Mouse (Mus musculus) limb, embryonic 13.5 days (tissue): ENCODE results near the gene Rhoj. TPM values are rescaled to one million over a fixed set of nuclear protein-coding genes. Genes with fewer than 3 reads are reported as not detected.
A peak's percentile ranks its signal among the peaks of the same experiment; 100 is the strongest.
"Not testable (repeated sequence)": the region's sequence is repeated elsewhere in the genome, so short reads cannot be mapped to it uniquely, and the experiment has no call there.

Experiments
- ATAC-seq: fragments of 200-750 bp; cut with Nextera tagmentation; 2 replicates; pipeline ENCODE4 v1.8.0; 2017; ENCODE audit warnings: low read depth, moderate number of reproducible peaks, moderate TSS enrichment; ENCODE audit not compliant: low FRiP score
- H3K27ac ChIP-seq: fragments of 300-500 bp; sonication (generic); 2 replicates; pipeline ENCODE4 v1.5.1; 2015; ENCODE audit warnings: inconsistent platforms, mild to moderate bottlenecking, moderate library complexity
- H3K27me3 ChIP-seq: fragments of 300-500 bp; sonication (generic); 2 replicates; pipeline ENCODE4 v1.6.1; 2015; ENCODE audit warnings: mild to moderate bottlenecking, inconsistent platforms
- H3K36me3 ChIP-seq: fragments of 300-500 bp; sonication (generic); 2 replicates; pipeline ENCODE4 v1.6.1; 2015; ENCODE audit warnings: inconsistent platforms, mild to moderate bottlenecking, moderate library complexity
- H3K4me1 ChIP-seq: fragments of 300-500 bp; sonication (generic); 2 replicates; pipeline ENCODE4 v1.6.1; 2015; ENCODE audit warnings: inconsistent platforms
- H3K4me2 ChIP-seq: fragments of 300-500 bp; sonication (generic); replicated peaks from 2 replicates; pipeline ENCODE4 v1.6.1; 2015; ENCODE audit warnings: inconsistent platforms, mild to moderate bottlenecking, moderate library complexity
- H3K4me3 ChIP-seq: fragments of 300-500 bp; sonication (generic); 2 replicates; pipeline ENCODE4 v1.5.1; 2015; ENCODE audit warnings: moderate library complexity, mild to moderate bottlenecking, inconsistent platforms
- H3K9ac ChIP-seq: fragments of 300-500 bp; sonication (generic); 2 replicates; pipeline ENCODE4 v1.6.1; 2015; ENCODE audit warnings: mild to moderate bottlenecking, inconsistent platforms
- H3K9me3 ChIP-seq: fragments of 300-500 bp; sonication (generic); 2 replicates; pipeline ENCODE4 v1.6.1; 2016; ENCODE audit warnings: inconsistent platforms
- WGBS: fragments of 180-500 bp; shearing (Covaris S2); methylation state at CpG from one replicate; pipeline ENCODE4 v1.1.7; 2015; 5-methylcytosine and 5-hydroxymethylcytosine counted together
- polyA plus RNA-seq: library from polyadenylated mRNA; unstranded; fragments of >200 nt; fragmentation: Nextera tagmentation; extraction: Ambion mirVana; gene quantifications from 2 replicates; pipeline ENCODE4 v1.2.1, GENCODE M21; 2015

The Rhoj gene
- polyA plus RNA-seq, 1 experiment from 2014 or later, result 69.0 TPM

- Histone ChIP-seq H3K4me3 (no peak overlapping the region), H3K36me3 (peaks cover 5% of the 10 kb centered on the region; the same call in 1 of the 2 replicates), H3K27ac (no peak overlapping the region), H3K4me1 (peaks cover 14% of the 10 kb centered on the region), H3K27me3 (no peaks in the 10 kb centered on the region), H3K4me2 (no peak overlapping the region), H3K9me3 (no peaks in the 10 kb centered on the region), H3K9ac (no peak overlapping the region)
- 58% methylated on average over 7 of the region's 7 CpGs for WGBS
- no peak for ATAC-seq
Observed at GRCm38 (mm10) chr12:75397077-75397476, 89.0 kb downstream of the Rhoj start.

- Histone ChIP-seq H3K9me3 (no peaks in the 10 kb centered on the region), H3K27me3 (no peaks in the 10 kb centered on the region), H3K4me3 (no peak overlapping the region), H3K9ac (no peak overlapping the region), H3K4me1 (no peaks in the 10 kb centered on the region), H3K27ac (no peak overlapping the region), H3K4me2 (peak overlapping the region; percentile 11; the same call in 1 of the 2 replicates), H3K36me3 (no peaks in the 10 kb centered on the region)
- no peak for ATAC-seq
- 63% methylated on average over 9 of the region's 9 CpGs for WGBS
Observed at GRCm38 (mm10) chr12:75412964-75413363, 104.8 kb downstream of the Rhoj start.

GRCm38 (mm10) chr12:75414991-75415390 is 106.9 kb downstream of the Rhoj start:
- no peak for ATAC-seq
- Histone ChIP-seq H3K4me2 (no peak overlapping the region), H3K4me3 (no peak overlapping the region), H3K9me3 (no peaks in the 10 kb centered on the region), H3K9ac (no peak overlapping the region), H3K27me3 (no peaks in the 10 kb centered on the region), H3K27ac (no peak overlapping the region), H3K4me1 (no peaks in the 10 kb centered on the region), H3K36me3 (no peaks in the 10 kb centered on the region)
- WGBS, result 75% methylated on average over 6 of the region's 6 CpGs

GRCm38 (mm10) chr12:75416681-75417080 is 108.6 kb downstream of the Rhoj start, which contains the start of gene Gphb5:
TSS of gene Gphb5 (minus strand) at chr12:75416781.
- WGBS, result 87% methylated on average over 4 of the region's 4 CpGs
- H3K27me3 ChIP-seq, result no peaks in the 10 kb centered on the region
- H3K4me3 ChIP-seq, result no peak within 1 kb of the TSS

GRCm38 (mm10) chr12:75424359-75424758 is 116.2 kb downstream of the Rhoj start:
- Histone ChIP-seq H3K9ac (no peak overlapping the region), H3K36me3 (no peaks in the 10 kb centered on the region), H3K4me2 (no peak overlapping the region), H3K27me3 (no peaks in the 10 kb centered on the region; the same call in 1 of the 2 replicates), H3K4me3 (no peak overlapping the region), H3K27ac (no peak overlapping the region), H3K9me3 (no peaks in the 10 kb centered on the region), H3K4me1 (no peaks in the 10 kb centered on the region)
- WGBS, result 75% methylated on average over 7 of the region's 7 CpGs
- no peak for ATAC-seq

More at GRCm38 (mm10) chr12:75416681-75417080, 108.6 kb downstream of the Rhoj start, which contains the start of gene Gphb5:
- no peaks in the 10 kb centered on the region for H3K9me3 ChIP-seq
- no peak within 1 kb of the TSS for H3K27ac ChIP-seq
- no peaks in the 10 kb centered on the region for H3K36me3 ChIP-seq
- ATAC-seq, result no peak
- no peak within 1 kb of the TSS for H3K4me2 ChIP-seq
- no peak within 1 kb of the TSS for H3K9ac ChIP-seq
- no peaks in the 10 kb centered on the region for H3K4me1 ChIP-seq

GRCm38 (mm10) chr12:75424817-75425216 is 116.7 kb downstream of the Rhoj start:
- WGBS, result 85% methylated on average over 4 of the region's 4 CpGs
- no peak overlapping the region for H3K4me3 ChIP-seq
- no peaks in the 10 kb centered on the region for H3K4me1 ChIP-seq
- no peaks in the 10 kb centered on the region for H3K9me3 ChIP-seq
- no peak overlapping the region for H3K27ac ChIP-seq
- H3K9ac ChIP-seq, result no peak overlapping the region
- no peaks in the 10 kb centered on the region; the same call in 1 of the 2 replicates for H3K27me3 ChIP-seq
- no peak for ATAC-seq
- H3K4me2 ChIP-seq, result no peak overlapping the region
- H3K36me3 ChIP-seq, result no peaks in the 10 kb centered on the region

- Histone ChIP-seq H3K36me3 (no peaks in the 10 kb centered on the region), H3K9ac (no peak overlapping the region), H3K27ac (no peak overlapping the region), H3K9me3 (no peaks in the 10 kb centered on the region), H3K27me3 (no peaks in the 10 kb centered on the region; the same call in 1 of the 2 replicates), H3K4me3 (no peak overlapping the region), H3K4me1 (no peaks in the 10 kb centered on the region), H3K4me2 (no peak overlapping the region)
- WGBS, result 73% methylated on average over 7 of the region's 7 CpGs
- no peak for ATAC-seq
Observed at GRCm38 (mm10) chr12:75425882-75426281, 117.8 kb downstream of the Rhoj start.

- Histone ChIP-seq H3K9me3 (peaks cover 8% of the 10 kb centered on the region; the same call in 1 of the 2 replicates), H3K4me3 (no peak overlapping the region), H3K4me1 (no peaks in the 10 kb centered on the region), H3K4me2 (no peak overlapping the region), H3K36me3 (no peaks in the 10 kb centered on the region), H3K9ac (no peak overlapping the region), H3K27ac (no peak overlapping the region), H3K27me3 (no peaks in the 10 kb centered on the region; the same call in 1 of the 2 replicates)
- WGBS, result 74% methylated on average over 6 of the region's 6 CpGs
- ATAC-seq, result no peak
Observed at GRCm38 (mm10) chr12:75428719-75429118, 120.6 kb downstream of the Rhoj start.

GRCm38 (mm10) chr12:75429685-75430396 is 121.7 kb downstream of the Rhoj start:
- WGBS, result 81% methylated on average over 1 of the region's 1 CpGs
- H3K4me1 ChIP-seq, result no peaks in the 10 kb centered on the region
- ATAC-seq, result no peak

GRCm38 (mm10) chr12:75432400-75432799 is 124.3 kb downstream of the Rhoj start:
- not testable (repeated sequence) for H3K9ac ChIP-seq, H3K27ac ChIP-seq, H3K4me3 ChIP-seq, ATAC-seq, H3K27me3 ChIP-seq, H3K4me2 ChIP-seq, H3K9me3 ChIP-seq, H3K36me3 ChIP-seq, H3K4me1 ChIP-seq
- WGBS, result 84% methylated on average over 6 of the region's 6 CpGs

More at GRCm38 (mm10) chr12:75429685-75430396, 121.7 kb downstream of the Rhoj start:
- no peak overlapping the region for H3K9ac ChIP-seq
- H3K36me3 ChIP-seq, result no peaks in the 10 kb centered on the region
- peaks cover 8% of the 10 kb centered on the region; the same call in 1 of the 2 replicates for H3K9me3 ChIP-seq
- H3K27ac ChIP-seq, result no peak overlapping the region
- H3K4me2 ChIP-seq, result no peak overlapping the region
- H3K27me3 ChIP-seq, result no peaks in the 10 kb centered on the region; the same call in 1 of the 2 replicates
- H3K4me3 ChIP-seq, result no peak overlapping the region

- Histone ChIP-seq H3K27ac (no peak overlapping the region), H3K9ac (no peak overlapping the region), H3K9me3 (no peaks in the 10 kb centered on the region), H3K4me1 (no peaks in the 10 kb centered on the region), H3K4me3 (no peak overlapping the region), H3K36me3 (peaks cover 5% of the 10 kb centered on the region), H3K27me3 (no peaks in the 10 kb centered on the region), H3K4me2 (no peak overlapping the region)
- 89% methylated on average over 7 of the region's 7 CpGs for WGBS
- no peak for ATAC-seq
Observed at GRCm38 (mm10) chr12:75446245-75446644, 138.1 kb downstream of the Rhoj start.

- no peak overlapping the region for H3K4me3 ChIP-seq
- no peak overlapping the region for H3K4me2 ChIP-seq
- H3K27ac ChIP-seq, result no peak overlapping the region
- peaks cover 28% of the 10 kb centered on the region for H3K36me3 ChIP-seq
- no peaks in the 10 kb centered on the region for H3K27me3 ChIP-seq
- H3K9ac ChIP-seq, result no peak overlapping the region
- no peak for ATAC-seq
- 73% methylated on average over 5 of the region's 5 CpGs for WGBS
- H3K4me1 ChIP-seq, result no peaks in the 10 kb centered on the region
- no peaks in the 10 kb centered on the region for H3K9me3 ChIP-seq
Observed at GRCm38 (mm10) chr12:75448921-75449320, 140.8 kb downstream of the Rhoj start.
